Mouse (Mus musculus): ENCODE measurements around the gene Fam199x. TPM values are rescaled to one million over a fixed set of nuclear protein-coding genes. Genes with fewer than 3 reads are reported as not detected.

Gene Fam199x
- total and polyA plus RNA-seq, 3 experiments = 0.58 to 6.5 (median 4.6) TPM

Other genes with a start within 250 kb of the Fam199x start
- 1 to 10 TPM; 3.6 to 4.0 TPM for gene Plp1, start 226.9 kb upstream of the Fam199x start, total RNA-seq (2021)
- gene Plp1, start 226.9 kb upstream of the Fam199x start, polyA plus RNA-seq (2012; rRNA removed) = 3.0 and 4.6 TPM in 2 replicates
- gene Rab9b, start 180.8 kb upstream of the Fam199x start, total RNA-seq (2021) = under 1 TPM; 0.12 to 0.66 TPM
- 0.08 and 0.11 TPM in 2 replicates for gene Rab9b, start 180.8 kb upstream of the Fam199x start, polyA plus RNA-seq (2012; rRNA removed)
- not detected for gene H2bfm, start 122.3 kb upstream of the Fam199x start, total RNA-seq (2021)
- gene H2bfm, start 122.3 kb upstream of the Fam199x start, polyA plus RNA-seq (2012; rRNA removed) = not detected in 2 replicates
- gene Tmsb15b2, start 74.1 kb upstream of the Fam199x start, total RNA-seq (2021) = 10 to 100 TPM; 15.2 to 22.7 TPM
- gene Tmsb15b2, start 74.1 kb upstream of the Fam199x start, polyA plus RNA-seq (2012; rRNA removed) = not detected in 2 replicates
- gene Tmsb15l, start 72.7 kb upstream of the Fam199x start, total RNA-seq (2021) = 1 to 10 TPM in 1 of 2 experiments, under 1 TPM in 1; 0.52 to 2.4 TPM
- gene Tmsb15l, start 72.7 kb upstream of the Fam199x start, polyA plus RNA-seq (2012; rRNA removed) = 0.23 and 0.65 TPM in 2 replicates
- gene Tmsb15b1, start 72.7 kb upstream of the Fam199x start, total RNA-seq (2021) = 1 to 10 TPM in 1 of 2 experiments, under 1 TPM in 1; 0.89 to 7.3 TPM
- gene Tmsb15b1, start 72.7 kb upstream of the Fam199x start, polyA plus RNA-seq (2012; rRNA removed) = not detected in 2 replicates
- 10 to 100 TPM in 1 of 2 experiments, 1 to 10 TPM in 1; 8.9 to 16.9 TPM for gene Zcchc18, start 56.4 kb upstream of the Fam199x start, total RNA-seq (2021)
- gene Zcchc18, start 56.4 kb upstream of the Fam199x start, polyA plus RNA-seq (2012; rRNA removed) = 1.7 and 2.8 TPM in 2 replicates
- gene Slc25a53, start 11.3 kb upstream of the Fam199x start, total RNA-seq (2021) = 1 to 10 TPM; 5.7 to 6.1 TPM
- 1.1 and 1.3 TPM in 2 replicates for gene Slc25a53, start 11.3 kb upstream of the Fam199x start, polyA plus RNA-seq (2012; rRNA removed)
- gene Esx1, start 72.5 kb downstream of the Fam199x start, total RNA-seq (2021) = not detected
- not detected in 2 replicates for gene Esx1, start 72.5 kb downstream of the Fam199x start, polyA plus RNA-seq (2012; rRNA removed)